Mouse (Mus musculus) forelimb bud, embryonic 11.5 days (tissue): ENCODE measurements around the gene Gins2.

ENCODE experiments used
- DNase-seq: peaks from one replicate; pipeline ENCODE4 v3.0.0-alpha.2; 2012; ENCODE audit warnings: low read depth, low spot score

Gene Gins2

DNA sequence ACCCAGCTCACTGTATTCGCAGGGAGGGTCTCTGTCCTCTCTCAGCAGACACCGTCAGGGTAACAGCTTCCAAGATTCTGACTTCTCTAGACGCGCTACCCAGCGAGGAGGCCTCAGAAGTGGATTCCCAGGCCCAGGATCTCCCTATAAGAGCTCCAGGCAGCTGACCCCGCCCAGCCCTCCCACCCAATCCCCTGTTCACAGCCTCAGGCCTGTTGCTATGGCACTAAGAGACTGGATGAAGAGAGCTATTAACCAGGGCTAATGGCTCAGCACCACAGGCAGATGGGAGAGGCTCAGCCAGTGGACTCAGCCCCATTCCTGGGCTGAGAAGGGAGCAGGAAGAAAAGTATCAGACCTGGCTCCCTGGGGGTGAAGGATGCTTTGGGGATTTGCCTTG lies 13.6 kb upstream of the Gins2 start:
- peak; percentile 55 for DNase-seq

DNA sequence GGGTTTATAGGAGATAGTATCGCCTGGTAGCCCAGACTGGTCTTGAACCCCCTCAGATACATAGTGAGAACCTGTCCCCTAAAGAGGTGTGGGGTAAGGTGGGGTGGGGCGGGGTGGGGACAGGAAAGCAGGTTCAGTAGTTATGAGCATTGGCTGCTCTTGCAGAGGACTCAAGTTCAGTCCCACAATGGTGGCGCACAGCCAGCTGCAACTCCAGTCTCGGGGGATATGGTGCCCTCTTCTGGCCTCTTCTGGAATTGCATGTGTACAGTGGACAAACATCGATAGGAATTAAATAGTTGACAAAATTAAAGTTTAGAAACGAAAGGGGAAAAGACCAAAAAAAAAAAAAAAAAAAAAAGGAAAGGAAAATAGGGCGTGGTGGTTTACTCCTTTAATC lies 10.4 kb upstream of the Gins2 start:
- DNase-seq: peak; percentile 56

DNA sequence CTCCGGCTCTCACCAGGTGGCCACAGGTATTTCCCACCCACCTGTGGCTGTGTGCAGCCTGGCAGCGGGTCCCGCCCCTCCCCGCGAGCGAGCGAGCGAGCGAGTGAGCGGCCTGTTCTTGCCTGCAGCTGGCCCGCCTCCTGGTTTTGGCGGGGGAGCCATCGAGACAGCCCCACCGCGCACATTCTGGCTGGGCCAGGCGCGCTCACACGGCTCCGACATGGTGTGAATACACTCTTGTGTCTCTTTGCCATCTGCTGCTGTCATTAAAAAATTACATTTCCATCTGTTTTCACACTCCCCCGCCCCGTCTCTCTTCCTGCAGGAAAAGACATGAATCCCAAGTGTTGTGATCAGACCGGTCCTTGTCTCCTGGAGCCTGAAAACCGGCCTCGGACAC lies 9.5 kb upstream of the Gins2 start:
- no peak for DNase-seq

DNA sequence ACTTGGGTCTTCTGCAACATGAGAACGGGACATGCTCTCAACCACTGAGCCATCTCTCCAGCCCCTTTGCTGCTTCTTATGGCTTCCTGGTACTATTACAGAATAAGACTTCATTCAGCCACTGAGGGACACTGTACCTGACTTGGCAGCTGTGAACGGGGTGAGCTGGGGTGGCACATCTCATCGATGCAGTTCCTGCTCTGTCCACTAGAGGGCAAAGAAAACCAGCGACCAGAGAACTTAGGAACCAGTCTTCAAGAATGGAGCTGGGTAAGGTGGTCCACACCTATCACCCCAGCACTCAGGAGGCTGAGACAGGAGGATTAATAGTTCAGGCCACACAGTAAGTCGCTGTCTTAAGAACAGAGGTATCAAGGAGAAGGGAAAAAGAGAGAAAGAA lies 6.9 kb upstream of the Gins2 start:
- peak; percentile 80 for DNase-seq

DNA sequence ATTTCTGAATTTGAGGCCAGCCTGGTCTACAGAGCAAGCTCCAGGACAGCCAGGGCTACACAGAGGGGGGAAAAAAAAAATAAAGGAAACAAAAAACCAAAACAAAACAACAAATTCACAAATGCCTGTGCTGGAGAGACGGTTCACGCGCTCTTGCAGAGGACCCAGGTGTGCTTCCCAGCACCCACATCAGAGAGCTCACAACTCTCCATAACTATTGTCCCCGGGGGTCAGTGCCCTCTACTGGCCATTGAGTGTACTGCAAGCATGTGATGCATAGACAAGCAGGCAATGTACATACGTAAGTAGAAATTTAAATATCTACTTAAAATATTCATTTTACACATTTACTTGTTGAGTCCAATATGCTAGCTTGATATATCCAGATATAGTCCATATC lies 5.5 kb upstream of the Gins2 start:
- no peak for DNase-seq

DNA sequence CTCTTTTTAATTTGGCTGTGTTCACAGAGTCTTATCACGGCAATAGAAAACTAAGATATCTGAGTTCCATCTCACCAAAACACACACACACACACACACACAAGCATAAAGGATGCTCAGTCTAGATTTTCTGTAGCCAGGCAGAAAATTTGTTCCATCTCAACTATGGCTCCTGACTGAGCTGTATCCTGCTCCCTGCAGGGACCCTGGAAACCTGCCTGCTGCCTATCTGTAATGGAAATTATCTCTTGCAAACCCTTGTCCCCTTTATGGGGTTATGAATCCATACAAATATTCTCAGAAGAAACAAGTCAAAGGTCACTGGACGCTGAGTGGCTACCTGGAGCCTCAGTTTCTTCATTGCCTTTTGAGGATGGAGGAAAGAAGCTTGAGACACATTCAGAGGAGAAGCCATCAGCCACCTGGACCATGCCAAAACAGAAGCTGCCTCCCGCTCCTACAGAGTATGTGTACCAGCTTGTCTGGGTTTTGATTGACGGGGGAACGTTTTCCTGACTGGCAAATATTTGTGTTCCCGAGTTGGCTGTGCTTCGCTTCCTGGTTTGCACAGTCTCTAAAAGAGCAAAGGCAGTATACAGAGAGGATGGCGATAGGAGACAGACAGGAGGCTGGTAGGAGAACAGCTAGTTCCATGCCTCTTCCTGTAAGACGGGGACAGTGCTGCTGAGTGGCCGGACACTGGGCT lies 2.6 kb upstream of the Gins2 start:
- no peak for DNase-seq

DNA sequence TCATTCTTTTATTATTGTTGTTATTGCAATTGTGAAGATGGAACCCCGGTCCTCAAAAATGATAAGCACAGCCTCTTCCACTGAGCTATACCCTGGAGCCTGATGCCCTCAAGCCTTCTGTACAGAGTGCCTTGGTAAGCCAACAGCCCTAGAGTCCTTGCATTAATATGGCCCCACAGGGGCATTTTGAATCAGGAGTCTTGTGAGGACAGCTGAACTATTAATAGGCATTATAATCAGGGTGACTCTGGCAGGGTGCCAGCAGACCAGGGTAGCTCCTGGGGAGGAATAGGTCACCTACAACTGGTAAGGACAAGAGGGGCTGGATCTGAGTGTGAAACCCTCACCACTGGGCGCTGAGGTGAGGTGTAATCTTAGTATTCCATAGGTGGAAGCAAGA lies 817 bp upstream of the Gins2 start:
- DNase-seq: no peak

DNA sequence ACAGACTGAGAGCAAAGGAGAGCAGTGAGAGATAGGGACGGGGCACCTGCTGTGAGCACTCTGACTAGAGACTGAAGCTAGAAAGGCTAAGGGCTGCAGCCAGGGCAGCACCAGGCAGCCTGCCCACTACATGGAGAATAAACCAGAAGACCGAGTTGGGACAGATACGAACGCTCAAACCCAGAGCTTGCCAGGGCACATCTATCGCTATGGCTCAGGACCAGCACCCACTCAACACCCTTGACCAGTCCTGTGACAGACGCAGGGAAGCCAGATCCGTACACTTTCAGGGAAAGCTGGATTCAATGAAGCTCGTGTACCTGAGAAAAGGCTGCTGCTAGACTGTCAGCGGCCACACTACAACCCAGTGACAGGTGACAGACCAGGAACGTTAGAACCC lies 3.6 kb downstream of the Gins2 start:
- DNase-seq: no peak

DNA sequence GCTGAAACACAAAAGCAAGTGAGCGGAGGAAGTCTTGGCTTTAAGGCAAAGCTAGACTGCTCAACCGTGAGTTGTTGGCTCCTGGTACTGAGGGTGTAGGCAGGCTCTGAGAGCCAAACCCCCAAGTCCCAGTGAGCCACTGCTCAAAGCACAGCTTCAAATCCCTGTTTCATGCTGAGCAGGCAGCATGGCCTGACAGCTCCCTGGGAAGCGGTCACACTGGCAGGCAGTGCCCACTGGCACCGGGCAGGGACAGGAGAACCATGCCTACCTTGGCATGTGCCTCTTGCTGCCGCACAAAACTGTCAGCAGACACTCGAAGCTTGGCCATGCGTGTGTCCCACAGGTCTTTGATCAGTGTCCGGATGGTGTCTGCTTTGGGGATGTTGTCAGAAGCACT lies 7.3 kb downstream of the Gins2 start:
- no peak for DNase-seq

DNA sequence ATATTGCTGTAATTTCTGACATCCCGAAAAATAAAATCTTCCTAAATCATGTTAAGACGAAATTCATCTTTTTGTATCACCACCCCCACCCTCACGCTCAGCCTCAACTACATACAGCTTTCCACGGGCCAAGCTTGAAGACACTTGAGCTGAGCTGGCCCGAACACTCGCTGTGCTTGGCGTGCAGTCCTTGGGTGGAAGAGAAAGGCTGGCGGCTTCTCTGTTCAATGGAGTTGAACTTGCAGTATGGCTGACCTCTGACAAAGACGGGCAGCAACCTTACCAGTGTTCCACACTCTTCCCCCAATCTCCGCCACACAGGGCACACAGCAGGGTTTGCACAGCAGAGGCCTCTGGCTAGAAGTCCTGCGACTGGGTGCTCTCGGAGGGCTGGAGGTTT lies 7.8 kb downstream of the Gins2 start:
- DNase-seq: no peak

DNA sequence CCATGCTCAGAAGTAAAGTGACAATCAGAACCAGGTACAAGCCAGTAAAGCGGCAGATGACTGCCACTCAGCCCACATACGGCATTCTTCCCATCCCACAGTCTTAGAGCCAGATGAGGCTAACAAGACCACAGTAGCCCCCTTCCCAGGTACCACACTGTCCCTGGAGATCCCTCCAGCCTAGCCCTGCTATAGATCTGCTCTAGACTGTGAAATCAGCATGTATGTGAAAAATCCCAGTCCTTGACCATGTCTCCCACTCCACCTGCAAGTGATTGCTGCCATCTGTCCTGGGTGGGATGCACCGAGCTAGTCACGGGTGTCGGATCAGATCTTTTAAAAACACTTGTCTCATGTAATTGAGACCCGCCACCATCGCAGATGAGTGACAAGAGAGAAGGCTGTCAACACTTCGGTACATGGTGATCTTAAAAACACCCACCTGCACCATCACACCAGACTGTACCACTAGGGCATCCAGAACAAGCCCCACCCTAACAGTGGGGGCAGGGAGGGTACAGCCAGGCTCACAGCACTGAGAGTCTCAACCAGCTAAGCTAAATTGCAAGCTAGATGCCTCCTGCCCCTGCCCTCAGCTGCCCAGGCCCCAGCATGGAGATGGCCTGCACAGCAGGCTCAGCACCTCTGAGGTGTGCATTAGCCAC lies 8.6 kb downstream of the Gins2 start:
- no peak for DNase-seq

DNA sequence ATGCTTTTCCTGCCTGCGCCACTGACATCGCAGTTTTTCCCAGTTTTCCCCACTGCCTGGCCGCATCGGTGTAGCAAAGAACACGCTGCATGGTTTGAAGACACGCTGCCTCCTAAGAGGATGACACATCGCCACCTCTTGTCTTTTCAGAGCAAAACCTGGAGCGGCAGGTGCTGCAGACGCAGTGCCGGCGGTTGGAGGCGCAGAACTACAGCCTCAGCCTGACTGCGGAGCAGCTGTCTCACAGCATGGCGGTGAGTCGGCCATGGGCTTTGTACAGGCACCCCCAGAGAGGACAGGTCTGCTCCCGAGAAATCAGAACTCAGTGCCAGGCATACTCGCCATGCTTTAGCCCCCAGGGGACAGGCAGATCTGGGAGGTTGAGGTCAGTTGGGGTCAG lies 11.3 kb downstream of the Gins2 start:
- no peak for DNase-seq

DNA sequence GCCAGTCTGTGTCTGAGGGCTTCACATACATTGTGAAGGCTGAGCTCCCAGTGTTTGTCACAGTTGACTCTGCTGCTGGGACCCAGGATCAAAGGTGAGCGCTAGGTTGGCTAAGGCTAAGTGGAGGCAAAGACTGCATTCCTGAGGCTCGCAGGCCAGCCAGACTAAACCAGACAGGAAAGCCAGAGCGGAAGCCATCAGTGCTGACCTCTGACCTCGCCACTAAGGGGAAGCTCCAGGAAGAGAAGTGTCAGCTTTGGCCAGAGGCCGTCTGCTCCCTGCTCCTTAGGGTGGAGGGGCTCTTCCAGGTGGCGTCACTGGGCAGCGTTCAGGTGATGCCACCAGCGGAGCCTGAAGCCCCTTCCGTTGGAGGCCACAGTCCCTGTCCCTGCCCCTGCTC lies 13.3 kb downstream of the Gins2 start:
- DNase-seq: no peak

DNA sequence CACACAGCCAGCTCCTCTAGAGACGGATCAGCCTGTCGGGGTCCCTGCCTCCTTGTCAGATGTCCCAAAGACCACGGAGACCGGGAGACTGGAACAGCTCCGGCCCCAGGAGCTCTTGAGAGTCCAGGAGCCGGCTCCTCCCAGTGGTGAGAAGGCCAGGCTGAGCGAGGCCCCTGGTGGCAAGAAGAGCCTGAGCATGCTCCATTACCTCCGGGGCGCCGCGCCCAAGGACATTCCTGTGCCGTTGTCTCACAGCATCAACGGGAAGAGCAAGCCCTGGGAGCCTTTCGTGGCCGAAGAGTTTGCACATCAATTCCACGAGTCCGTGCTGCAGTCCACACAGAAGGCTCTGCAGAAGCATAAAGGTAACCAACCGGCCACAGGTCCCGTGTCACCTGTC lies 14.2 kb downstream of the Gins2 start:
- no peak for DNase-seq

DNA sequence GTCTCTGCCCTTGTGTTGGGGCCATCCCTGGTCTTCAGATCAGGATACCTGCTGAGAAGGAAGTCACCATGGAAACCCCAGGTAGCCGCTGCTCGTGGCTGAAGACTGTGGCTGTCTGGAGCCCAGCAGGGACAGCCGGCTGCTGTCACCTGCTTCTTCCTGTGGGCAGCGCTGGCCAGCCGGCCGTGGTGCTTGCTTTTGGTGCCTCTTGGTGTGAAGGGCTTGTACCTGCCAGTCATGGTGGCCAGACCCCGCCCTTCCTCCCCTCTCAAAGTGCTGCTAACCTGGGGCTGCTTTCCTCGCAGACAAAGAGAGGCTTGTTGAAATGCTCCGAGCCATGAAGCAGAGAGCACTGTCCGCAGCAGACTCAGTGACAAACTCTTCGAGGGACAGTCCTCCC lies 15.2 kb downstream of the Gins2 start:
- no peak for DNase-seq

DNA sequence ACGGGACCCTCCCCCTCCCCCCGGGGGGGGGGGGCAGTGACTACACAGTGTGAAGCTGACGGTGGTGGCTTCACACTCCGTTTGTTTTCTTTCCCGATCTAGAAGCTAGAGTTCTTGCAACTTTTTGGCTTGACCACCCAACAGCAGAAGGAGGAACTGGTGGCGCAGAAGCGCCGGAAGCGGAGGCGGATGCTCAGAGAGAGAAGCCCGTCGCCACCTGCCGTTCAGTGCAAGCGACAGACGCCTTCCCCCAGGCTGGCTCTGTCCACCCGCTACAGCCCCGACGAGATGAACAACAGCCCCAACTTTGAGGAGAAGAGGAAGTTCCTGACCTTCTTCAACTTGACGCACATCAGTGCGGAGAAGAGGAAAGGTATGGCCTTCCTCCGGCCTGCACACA lies 16.6 kb downstream of the Gins2 start:
- no peak for DNase-seq

DNA sequence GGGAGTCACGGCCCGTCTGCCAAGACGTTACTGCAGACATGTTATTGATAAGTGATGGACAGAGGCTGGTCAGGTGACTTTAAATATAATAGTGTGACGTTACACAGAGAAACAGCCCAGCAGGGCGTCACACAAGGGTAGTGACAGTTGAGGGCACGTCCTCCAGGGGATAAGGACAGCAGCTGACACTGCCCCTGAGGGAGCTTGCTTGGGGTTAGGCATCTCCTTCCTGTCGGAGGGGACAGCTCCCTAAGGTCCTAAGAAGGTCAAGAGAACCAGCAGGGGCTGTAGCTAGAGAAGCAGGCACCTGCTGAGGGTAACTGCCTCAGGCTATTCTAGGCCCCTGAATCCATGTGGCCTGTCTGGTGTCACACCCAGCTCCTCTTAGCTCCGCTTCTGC lies 17.5 kb downstream of the Gins2 start:
- DNase-seq: no peak

DNA sequence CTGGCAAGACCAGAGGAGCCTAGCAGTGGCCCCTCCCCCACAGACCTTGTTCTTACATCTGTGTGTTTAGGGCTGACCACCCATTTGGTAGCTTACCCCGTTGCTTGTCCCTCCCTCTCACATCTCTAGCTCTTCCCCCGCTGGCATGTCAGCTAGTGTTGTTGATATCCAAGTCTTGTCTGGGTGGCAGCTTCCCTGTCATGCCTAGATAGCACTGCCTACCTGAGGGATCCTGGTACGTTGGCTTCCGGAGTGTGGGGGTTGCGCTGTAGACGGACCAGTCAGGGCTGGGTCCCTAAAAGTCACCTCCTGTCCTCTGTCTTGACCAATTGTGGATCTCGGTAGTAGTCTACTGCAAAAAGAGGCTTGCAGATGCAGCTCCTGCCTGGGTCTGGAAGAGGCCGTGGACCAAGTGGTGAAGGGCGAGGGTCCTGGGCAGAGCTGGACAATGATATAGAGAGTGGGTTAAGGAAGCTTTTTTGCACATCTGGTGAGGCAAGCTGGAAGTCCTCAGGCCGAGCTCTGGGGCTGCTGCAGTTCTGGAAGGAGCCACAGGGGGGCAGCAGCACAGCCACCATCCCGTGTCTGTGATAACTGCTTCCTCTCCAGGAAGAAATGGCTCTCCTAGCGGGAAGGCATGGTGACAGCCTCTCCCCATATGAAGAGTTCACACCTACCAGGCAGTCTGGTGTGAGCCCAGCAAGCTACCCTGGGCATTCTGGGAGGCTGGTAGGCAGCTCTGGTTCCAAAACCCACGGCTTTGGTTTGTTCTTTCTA lies 19.0 kb downstream of the Gins2 start:
- peak; percentile 70 for DNase-seq

DNA sequence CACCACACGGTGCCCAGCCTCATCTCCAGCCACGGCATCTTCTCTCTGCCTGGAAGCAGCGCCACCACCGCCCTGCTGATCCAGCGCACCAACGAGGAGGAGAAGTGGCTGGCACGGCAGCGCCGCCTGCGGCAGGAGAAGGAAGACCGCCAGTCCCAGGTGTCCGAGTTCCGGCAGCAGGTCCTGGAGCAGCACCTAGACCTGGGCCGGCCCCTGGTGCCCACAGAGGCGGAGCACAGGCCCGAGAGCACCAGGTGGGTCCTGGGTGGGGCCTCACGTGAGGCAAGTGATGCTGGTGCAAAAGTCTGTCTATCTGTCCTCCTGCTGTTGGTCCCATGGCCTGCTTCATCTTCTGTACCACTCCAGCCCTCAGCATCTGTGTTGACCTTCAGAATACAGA lies 20.0 kb downstream of the Gins2 start:
- DNase-seq: no peak

DNA sequence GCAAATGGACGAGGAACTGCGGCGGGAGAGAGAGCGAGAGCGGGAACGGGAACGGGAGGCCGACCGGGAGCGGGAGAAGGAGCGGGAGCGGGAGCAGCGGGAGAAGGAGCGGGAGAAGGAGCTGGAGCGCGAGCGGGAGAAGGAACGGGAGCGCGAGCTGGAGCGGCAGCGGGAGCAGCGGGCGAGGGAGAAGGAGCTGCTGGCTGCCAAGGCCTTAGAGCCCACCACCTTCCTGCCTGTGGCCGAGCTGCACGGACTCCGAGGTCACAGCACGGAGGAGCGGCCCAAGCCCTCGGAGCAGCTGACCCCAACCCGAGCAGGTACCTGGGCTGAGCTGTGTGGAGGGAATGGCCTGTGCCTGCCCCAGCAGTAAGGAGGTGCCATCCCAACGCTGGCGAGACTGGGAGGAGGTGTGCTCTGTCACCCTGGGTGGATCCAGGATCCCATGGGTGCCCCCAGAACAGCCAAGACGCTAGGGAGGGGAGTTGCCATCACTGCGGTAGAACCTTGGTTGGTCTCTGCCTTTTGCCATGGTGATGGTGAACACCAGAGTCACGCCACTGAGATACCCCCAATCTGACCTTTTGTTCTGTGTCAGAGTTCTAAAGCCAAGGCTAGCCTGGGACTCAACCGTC lies 20.8 kb downstream of the Gins2 start:
- DNase-seq: no peak

DNA sequence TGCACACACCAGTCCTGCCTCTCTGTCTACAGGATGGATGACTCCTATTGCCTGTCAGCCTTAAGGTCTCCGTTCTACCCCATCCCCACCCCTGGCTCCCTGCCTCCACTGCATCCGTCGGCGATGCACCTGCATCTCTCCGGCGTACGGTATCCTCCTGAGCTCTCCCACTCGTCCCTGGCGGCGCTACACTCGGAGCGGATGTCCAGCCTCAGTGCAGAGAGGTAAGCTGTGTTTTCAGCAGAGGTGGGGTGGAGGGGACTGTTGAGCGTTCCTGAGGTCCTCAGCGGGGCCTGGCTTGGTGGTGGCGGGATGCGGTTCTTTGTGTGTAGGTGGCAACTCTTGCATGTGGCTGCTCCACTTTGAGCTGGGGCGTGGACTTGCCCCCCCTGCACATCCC lies 21.4 kb downstream of the Gins2 start:
- no peak for DNase-seq

DNA sequence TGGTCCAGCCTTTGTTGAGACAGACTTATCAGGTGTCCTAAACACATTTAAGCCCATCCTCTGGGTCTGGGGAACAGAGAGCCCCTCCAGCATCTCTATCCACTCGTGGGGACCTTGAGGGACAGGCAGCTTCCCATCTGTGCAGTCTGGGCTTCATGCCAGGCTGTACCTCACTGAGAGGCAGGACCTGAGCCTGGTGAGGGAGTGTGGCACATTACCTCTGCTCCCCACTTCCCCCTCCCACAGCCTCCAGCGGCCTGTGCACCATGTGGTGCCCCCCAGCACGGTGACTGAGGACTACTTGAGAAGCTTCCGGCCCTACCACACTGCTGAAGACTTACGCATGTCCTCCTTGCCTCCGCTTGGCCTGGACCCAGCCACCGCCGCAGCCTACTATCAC lies 22.4 kb downstream of the Gins2 start:
- DNase-seq: no peak
